Mouse (Mus musculus) stomach, embryonic 16.5 days (tissue): Measurements from ENCODE around the gene Sdcbp2. TPM values are rescaled to one million over a fixed set of nuclear protein-coding genes. Genes with fewer than 3 reads are reported as not detected.

ENCODE experiments used
- ATAC-seq: fragments of 200-750 bp; cut with Nextera tagmentation; 2 replicates; pipeline ENCODE4 v1.8.0; 2017; ENCODE audit warnings: moderate number of reproducible peaks, moderate TSS enrichment; ENCODE audit not compliant: insufficient read depth, low FRiP score
- H3K27ac ChIP-seq: fragments of 300-500 bp; sonication (generic); 2 replicates; pipeline ENCODE4 v1.5.1; 2014; ENCODE audit warnings: low read length
- H3K27me3 ChIP-seq: fragments of 300-500 bp; sonication (generic); 2 replicates; pipeline ENCODE4 v1.6.1; 2014; ENCODE audit warnings: low read length, control low read depth, mixed read lengths; ENCODE audit not compliant: control insufficient read depth, insufficient read depth
- H3K36me3 ChIP-seq: fragments of 300-500 bp; sonication (generic); 2 replicates; pipeline ENCODE4 v1.6.1; 2014; ENCODE audit warnings: low read length; ENCODE audit not compliant: control insufficient read depth, insufficient read depth
- H3K4me1 ChIP-seq: fragments of 300-500 bp; sonication (generic); 2 replicates; pipeline ENCODE4 v1.6.1; 2014; ENCODE audit warnings: low read length, control low read depth, mixed read lengths; ENCODE audit not compliant: control insufficient read depth, insufficient read depth
- H3K4me2 ChIP-seq: fragments of 300-500 bp; sonication (generic); 2 replicates; pipeline ENCODE4 v1.6.1; 2014; ENCODE audit warnings: low read depth, low read length, mixed read lengths
- H3K4me3 ChIP-seq: fragments of 300-500 bp; sonication (generic); replicated peaks from 2 replicates; pipeline ENCODE4 v1.5.1; 2014; ENCODE audit warnings: mild to moderate bottlenecking, low read length
- H3K9ac ChIP-seq: fragments of 300-500 bp; sonication (generic); 2 replicates; pipeline ENCODE4 v1.6.1; 2014; ENCODE audit warnings: low read length
- H3K9me3 ChIP-seq: fragments of 300-500 bp; sonication (generic); replicated peaks from 2 replicates; pipeline ENCODE4 v1.6.1; 2016; ENCODE audit warnings: low read length, control low read depth; ENCODE audit not compliant: control insufficient read depth
- WGBS: fragments of 180-500 bp; shearing (Covaris S2); extraction: QIAGEN DNeasy Blood & Tissue Kit; methylation state at CpG from one replicate; pipeline ENCODE4 v1.1.7; 2014; 5-methylcytosine and 5-hydroxymethylcytosine counted together
- polyA plus RNA-seq: library from polyadenylated mRNA; unstranded; fragments of >200 nt; fragmentation: Nextera tagmentation; extraction: Ambion mirVana; gene quantifications from 2 replicates; pipeline ENCODE4 v1.2.1, GENCODE M21; 2015

Sdcbp2 gene
- polyA plus RNA-seq, 1 experiment from 2014 or later, result 25.9 TPM

GRCm38 (mm10) chr2:151564006-151564405 is 8.4 kb upstream of the Sdcbp2 start:
- Histone ChIP-seq H3K27ac (no peak overlapping the region; the same call in 1 of the 2 replicates), H3K4me2 (no peak overlapping the region), H3K4me1 (0 out of 2 replicates have a peak, but pooled peaks cover 5% of the 10 kb centered on the region), H3K27me3 (no peaks in the 10 kb centered on the region), H3K36me3 (peaks cover 19% of the 10 kb centered on the region), H3K9ac (no peak overlapping the region), H3K9me3 (no peaks in the 10 kb centered on the region), H3K4me3 (no peak overlapping the region)
- ATAC-seq, result no peak
- 83% methylated on average over 1 of the region's 1 CpGs for WGBS

GRCm38 (mm10) chr2:151564986-151565385 is 7.4 kb upstream of the Sdcbp2 start:
- 55% methylated on average over 3 of the region's 3 CpGs for WGBS
- no peaks in the 10 kb centered on the region for H3K27me3 ChIP-seq

GRCm38 (mm10) chr2:151566856-151567255 is 5.6 kb upstream of the Sdcbp2 start:
- Histone ChIP-seq H3K36me3 (peaks cover 4% of the 10 kb centered on the region), H3K27me3 (no peaks in the 10 kb centered on the region), H3K4me1 (0 out of 2 replicates have a peak, but pooled peaks cover 5% of the 10 kb centered on the region), H3K4me3 (no peak overlapping the region), H3K9ac (no peak overlapping the region), H3K27ac (no peak overlapping the region), H3K4me2 (no peak overlapping the region), H3K9me3 (no peaks in the 10 kb centered on the region)
- WGBS, result 77% methylated on average over 6 of the region's 6 CpGs
- no peak for ATAC-seq

More at GRCm38 (mm10) chr2:151564986-151565385, 7.4 kb upstream of the Sdcbp2 start:
- Histone ChIP-seq H3K9ac (no peak overlapping the region), H3K4me3 (no peak overlapping the region), H3K27ac (no peak overlapping the region), H3K4me1 (0 out of 2 replicates have a peak, but pooled peaks cover 5% of the 10 kb centered on the region), H3K36me3 (peaks cover 14% of the 10 kb centered on the region), H3K4me2 (no peak overlapping the region), H3K9me3 (no peaks in the 10 kb centered on the region)
- ATAC-seq, result no peak

GRCm38 (mm10) chr2:151569452-151569851 is 3.0 kb upstream of the Sdcbp2 start:
- H3K4me3 ChIP-seq, result no peak overlapping the region
- no peak overlapping the region for H3K9ac ChIP-seq
- no peak overlapping the region for H3K4me2 ChIP-seq
- no peak for ATAC-seq
- H3K27me3 ChIP-seq, result no peaks in the 10 kb centered on the region
- no peaks in the 10 kb centered on the region for H3K4me1 ChIP-seq
- H3K9me3 ChIP-seq, result no peaks in the 10 kb centered on the region
- H3K27ac ChIP-seq, result no peak overlapping the region
- no peaks in the 10 kb centered on the region; the same call in 1 of the 2 replicates for H3K36me3 ChIP-seq
- 90% methylated on average over 2 of the region's 2 CpGs for WGBS

GRCm38 (mm10) chr2:151573667-151574066 is 1.2 kb downstream of the Sdcbp2 start:
- Histone ChIP-seq H3K27ac (no peak overlapping the region), H3K9ac (no peak overlapping the region), H3K36me3 (no peaks in the 10 kb centered on the region), H3K4me2 (no peak overlapping the region), H3K9me3 (no peaks in the 10 kb centered on the region), H3K4me1 (peaks cover 10% of the 10 kb centered on the region; the same call in 1 of the 2 replicates), H3K27me3 (no peaks in the 10 kb centered on the region), H3K4me3 (no peak overlapping the region; the same call in 1 of the 2 replicates)
- ATAC-seq, result no peak
- whole genome bisulfite sequencing, result 76% methylated on average over 3 of the region's 3 CpGs

GRCm38 (mm10) chr2:151574607-151575006 is 2.2 kb downstream of the Sdcbp2 start:
- no peak overlapping the region for H3K4me3 ChIP-seq
- ATAC-seq, result no peak
- H3K9me3 ChIP-seq, result no peaks in the 10 kb centered on the region
- no peaks in the 10 kb centered on the region for H3K36me3 ChIP-seq
- no peak overlapping the region for H3K27ac ChIP-seq
- H3K4me1 ChIP-seq, result peaks cover 10% of the 10 kb centered on the region; the same call in 1 of the 2 replicates
- WGBS, result 68% methylated on average over 5 of the region's 5 CpGs
- H3K9ac ChIP-seq, result no peak overlapping the region
- no peak overlapping the region for H3K4me2 ChIP-seq
- H3K27me3 ChIP-seq, result no peaks in the 10 kb centered on the region

GRCm38 (mm10) chr2:151575119-151575698 is 2.8 kb downstream of the Sdcbp2 start:
- Histone ChIP-seq H3K4me3 (peak overlapping the region; percentile 47), H3K4me2 (peak overlapping the region; percentile 87), H3K27me3 (no peaks in the 10 kb centered on the region), H3K9ac (peak overlapping the region; percentile 74), H3K9me3 (no peaks in the 10 kb centered on the region), H3K27ac (peak overlapping the region; percentile 60; the same call in 1 of the 2 replicates), H3K36me3 (no peaks in the 10 kb centered on the region), H3K4me1 (peaks cover 10% of the 10 kb centered on the region; the same call in 1 of the 2 replicates)
- whole genome bisulfite sequencing, result 25% methylated on average over 7 of the region's 7 CpGs
- ATAC-seq, result no peak; the same call in 1 of the 2 replicates

GRCm38 (mm10) chr2:151575699-151576389 is 3.4 kb downstream of the Sdcbp2 start:
- Histone ChIP-seq H3K4me1 (peaks cover 10% of the 10 kb centered on the region; the same call in 1 of the 2 replicates), H3K9me3 (no peaks in the 10 kb centered on the region), H3K9ac (peak overlapping the region; percentile 74), H3K36me3 (no peaks in the 10 kb centered on the region), H3K27me3 (no peaks in the 10 kb centered on the region), H3K27ac (peak overlapping the region; percentile 60), H3K4me2 (peak overlapping the region; percentile 87), H3K4me3 (peak overlapping the region; percentile 47)
- WGBS, result 2% methylated on average over 38 of the region's 38 CpGs
- peak; percentile 81 for ATAC-seq

- Histone ChIP-seq H3K27me3 (no peaks in the 10 kb centered on the region), H3K36me3 (no peaks in the 10 kb centered on the region), H3K9me3 (no peaks in the 10 kb centered on the region), H3K27ac (no peak overlapping the region), H3K4me3 (no peak overlapping the region), H3K9ac (no peak overlapping the region), H3K4me2 (no peak overlapping the region), H3K4me1 (peaks cover 10% of the 10 kb centered on the region; the same call in 1 of the 2 replicates)
- ATAC-seq, result no peak
- WGBS, result 78% methylated on average over 4 of the region's 4 CpGs
Observed at GRCm38 (mm10) chr2:151579183-151579582, 6.8 kb downstream of the Sdcbp2 start.
